Mouse (Mus musculus) embryo, embryonic 9.5 days (tissue): ENCODE results near the gene Hoxa6.
A peak's percentile ranks its signal among the peaks of the same experiment; 100 is the strongest.

ENCODE experiments used
- DNase-seq: peaks from one replicate; pipeline ENCODE4 v3.0.0-alpha.2; 2017; ENCODE audit errors: extremely low spot score

Hoxa6 gene

DNA sequence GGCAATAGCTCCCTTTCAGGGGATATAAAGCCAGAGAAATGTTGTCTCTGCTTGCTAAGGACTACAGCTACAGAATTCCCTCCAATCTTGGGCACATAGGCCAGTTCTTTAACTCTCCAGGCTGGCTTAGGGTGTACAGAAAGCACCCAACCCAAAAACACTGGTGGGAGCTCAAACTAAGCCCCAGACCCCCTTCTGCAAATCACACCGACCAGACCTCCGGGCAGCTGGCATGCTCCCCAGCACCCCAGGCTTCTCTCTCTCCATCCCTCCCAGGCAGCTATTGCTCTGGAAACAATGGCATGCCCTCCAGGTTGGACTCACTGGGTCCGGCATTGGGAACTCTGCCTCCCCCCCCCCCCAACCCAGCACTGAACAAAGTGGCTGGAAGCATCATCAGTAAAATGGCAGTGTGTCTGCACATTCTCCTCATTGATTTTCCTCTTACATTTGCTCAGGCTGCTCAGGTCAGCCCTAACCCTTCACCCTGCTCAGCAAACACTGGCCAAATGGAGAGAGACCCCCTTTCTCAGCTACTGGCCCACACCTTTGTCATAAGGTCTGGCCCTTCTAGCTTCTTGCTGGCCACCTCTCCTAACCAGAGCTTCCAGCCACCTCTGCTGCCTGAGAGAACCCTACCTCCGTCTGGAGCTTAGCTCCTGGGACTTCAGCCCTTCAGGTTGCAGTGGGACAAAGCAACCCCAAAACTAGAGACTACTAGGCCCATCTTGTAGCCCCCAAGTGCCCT lies 29.4 kb downstream of the Hoxa6 start:
- peak; percentile 53 for DNase-seq

DNA sequence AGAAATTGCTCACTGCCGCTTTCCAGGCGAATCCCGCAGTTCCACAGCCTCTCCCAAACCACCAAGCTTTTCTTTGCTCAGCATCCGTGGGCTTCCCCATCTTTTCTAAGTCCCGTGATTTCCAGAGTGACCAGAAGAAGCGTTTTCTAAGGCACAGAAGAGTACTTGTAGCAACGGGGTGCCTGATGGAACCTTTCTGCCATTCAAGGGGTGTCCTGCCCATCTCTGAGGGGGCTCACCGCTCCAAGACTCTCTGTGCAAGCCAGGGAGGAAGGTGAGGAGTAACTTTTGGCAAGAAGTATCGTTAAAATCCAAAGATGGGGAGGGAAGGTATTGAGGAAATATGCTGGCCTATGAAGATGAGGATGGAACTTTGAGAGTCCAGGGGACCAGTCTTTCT lies 30.7 kb downstream of the Hoxa6 start:
- peak; percentile 57 for DNase-seq

DNA sequence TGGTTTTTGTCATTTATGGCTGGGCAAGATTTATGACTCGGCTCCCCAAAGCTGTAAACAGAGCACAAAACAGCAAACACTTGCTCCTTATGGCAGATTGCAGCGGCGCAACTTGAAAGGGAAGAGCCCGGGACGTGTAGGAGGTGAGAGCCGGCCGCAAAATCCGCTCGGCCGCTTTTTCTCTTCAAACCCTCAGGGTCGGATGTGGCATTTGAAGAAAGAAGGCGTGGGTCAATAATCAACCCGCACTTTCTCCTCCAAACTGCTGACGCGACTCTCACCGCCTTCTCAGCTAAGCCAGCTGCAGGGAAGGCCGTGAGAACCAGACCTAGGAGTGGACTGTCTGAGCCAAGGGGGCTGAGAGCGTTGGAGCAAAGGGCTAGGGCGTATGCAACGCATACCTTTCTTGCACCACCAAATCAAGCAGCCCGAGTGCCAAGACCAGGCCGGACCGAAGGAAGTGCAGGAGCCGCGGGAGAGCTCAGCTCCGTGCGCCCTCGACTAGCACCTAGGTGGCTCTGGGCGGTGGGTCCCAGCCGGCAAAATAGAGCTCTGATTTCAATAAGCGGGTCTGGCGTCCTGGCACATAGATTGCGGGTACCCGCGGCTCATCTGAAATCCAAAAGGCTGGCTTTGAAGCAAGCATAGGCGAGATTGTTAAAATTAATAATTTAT lies 31.3 kb downstream of the Hoxa6 start, which contains the start of gene 5730596B20Rik:
5730596B20Rik (plus strand) TSS at position 438 of the 675 bp plus-strand sequence.
- peak; percentile 82 for DNase-seq

DNA sequence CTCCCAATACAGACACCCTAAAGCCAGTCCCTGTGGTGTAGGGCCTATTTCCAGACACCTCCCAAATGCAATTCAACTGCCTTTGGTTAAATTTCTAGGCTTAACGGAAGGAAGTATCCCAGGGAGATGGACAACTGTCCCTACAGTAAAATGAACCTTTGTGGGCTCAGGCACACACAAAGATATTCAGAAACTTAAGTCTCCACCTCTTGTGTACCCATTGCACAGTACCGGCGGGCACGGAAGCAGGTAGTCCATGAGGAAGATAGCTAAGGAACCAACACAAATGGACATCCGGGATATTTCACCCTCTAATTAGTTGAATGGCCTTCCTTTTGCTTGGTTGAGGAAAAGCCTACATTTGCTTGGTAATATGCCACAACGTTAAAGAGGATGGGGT lies 32.1 kb downstream of the Hoxa6 start:
- no peak for DNase-seq

DNA sequence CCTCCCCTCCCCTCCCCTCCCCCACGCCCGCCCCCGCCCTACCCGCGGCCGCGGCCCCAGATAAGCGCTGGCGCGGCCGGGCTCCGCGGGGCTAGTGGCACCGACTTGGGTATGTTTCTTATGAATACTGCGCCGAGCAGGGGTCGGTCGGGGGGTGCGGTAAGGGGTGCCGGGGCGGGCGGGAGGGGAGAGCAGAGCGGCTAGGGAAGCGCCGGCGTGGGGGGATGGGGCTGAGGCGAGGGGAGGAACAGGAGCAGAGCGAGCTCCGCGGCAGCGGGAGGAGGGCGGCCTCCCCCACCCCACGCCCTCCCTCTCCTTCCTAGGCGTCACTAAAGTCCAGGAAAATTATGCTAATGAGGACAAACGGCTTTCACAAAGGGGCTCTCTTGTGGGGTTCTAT lies 32.7 kb downstream of the Hoxa6 start:
- DNase-seq = peak; percentile 77

DNA sequence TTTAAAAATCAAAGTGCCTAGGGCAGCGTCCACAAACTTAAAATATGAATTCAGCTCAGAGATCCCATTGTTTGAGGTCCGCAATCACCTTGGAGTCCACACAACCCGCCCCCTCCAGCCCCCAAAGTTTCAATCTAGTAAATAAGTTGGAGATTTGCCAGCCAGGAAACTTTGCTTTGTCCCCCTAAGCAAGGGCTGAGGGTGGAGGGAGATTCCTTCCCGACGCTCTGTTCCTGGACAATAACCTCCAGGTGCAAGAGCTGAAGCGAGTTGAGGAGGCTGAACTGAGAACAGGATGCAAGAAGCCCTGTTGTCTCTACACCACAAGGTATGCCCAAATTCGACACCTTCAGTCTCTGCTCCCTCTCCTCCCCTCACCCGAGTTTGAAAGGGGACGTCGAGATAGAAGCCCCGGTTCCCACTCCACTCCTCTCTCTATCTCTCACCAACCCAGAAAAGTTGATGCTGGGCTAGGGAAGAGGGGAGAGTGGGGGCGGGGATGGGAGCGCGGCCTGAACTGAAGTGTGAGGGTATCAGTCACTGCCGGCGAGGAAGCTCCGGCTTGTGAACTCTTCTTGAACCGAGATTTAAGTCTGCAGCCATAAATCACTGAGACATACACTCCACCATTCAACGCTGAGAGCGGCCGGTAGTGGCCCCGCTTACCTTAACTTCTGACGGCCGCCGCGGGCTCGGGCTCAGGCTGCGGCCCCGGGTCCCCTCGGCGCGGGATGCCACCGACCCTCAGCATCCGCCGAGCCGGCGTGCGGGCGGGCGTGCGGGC lies 33.4 kb downstream of the Hoxa6 start:
- peak; percentile 87 for DNase-seq

DNA sequence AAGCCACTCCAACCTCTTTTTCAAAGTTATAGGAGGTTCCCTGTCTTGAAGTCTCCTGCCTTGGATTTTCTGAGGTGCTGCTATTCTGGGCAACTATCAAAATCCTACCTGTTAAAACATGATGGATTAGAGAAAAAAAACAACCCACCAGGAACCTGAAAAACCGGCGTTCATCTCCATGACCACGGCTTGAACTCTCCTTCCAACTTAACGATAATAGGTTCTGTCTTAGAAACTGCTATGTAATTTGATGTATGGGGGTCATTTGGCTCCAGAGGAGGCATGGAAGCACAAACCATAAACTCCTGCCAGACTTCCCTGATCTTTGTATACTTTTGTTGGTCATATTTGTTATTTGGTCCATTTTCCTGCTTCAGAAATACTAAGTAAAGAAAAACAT lies 34.9 kb downstream of the Hoxa6 start:
- no peak for DNase-seq

DNA sequence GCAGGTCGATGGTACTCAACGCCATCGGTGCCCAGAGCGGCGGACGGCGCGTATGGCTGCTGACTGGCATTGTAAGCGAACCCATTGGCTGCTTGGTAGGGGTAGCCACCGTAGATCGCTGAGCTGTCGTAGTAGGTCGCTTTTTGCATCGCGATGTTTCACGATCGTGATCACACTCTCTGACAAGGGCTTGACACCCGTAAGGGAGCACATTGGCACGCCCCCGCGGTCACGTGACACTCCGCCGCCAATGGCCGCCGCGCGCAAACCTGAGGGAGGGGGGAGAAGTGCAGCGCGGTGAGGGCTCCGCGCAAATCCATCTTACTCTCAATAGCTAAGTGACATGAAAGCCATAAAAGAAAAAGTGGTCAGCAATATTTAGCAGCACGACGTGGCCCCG lies 36.0 kb downstream of the Hoxa6 start:
- peak; percentile 95 for DNase-seq

DNA sequence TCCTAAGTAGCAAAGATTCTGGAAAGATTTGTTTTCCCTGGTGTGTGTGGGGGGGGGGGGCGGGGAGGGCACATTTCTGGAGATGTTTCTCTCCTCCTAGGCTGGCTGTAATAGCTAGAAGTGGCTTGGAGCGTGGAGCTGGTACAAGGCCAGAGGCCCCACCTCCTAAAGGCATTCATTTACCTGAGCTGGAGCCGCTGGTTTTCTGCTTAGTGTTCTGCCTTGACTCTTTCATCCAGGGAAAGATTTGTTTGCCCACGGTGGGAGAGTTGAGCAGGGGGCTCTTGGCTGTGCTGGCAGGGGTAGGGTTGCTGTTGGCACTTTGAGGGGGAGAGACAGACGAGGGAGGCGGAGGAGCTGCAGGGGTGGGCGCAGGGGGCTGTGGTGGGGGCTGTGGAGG lies 36.6 kb downstream of the Hoxa6 start:
- no peak for DNase-seq

DNA sequence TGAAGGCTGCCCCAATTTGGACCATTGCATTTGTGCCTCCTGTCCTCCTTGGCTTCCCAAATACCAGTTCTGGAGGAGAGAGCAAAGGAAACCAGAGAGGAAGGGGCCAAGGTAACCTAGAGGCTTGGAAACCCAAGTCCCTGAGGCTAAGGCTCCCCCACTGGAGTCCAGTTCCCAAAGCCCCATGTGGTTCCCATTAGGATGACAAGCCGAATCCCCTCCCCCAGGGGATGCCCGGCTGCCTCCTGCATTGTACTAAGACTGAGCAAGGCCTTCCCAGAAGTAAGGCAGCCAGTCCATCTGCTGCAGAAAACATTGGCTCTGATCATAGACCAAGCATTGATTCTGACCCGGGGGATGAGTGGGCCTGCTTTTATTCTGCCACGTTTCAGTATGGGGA lies 37.2 kb downstream of the Hoxa6 start:
- peak; percentile 82 for DNase-seq

DNA sequence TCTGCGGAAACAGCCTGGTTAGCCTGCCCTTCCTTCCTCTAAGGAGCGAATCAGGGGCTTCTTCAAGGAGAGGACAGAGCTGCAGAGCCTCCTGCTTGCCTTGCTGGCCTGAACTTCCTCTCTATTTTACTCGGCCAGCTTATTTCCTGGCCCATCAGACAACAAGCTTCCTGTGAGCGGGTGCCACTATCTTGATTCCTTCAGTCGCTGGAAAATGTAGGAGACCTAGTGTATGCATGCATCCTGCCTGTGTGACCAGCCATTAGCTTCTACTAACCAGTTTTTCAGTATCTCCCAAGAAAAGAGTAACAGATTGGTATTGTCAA lies 37.7 kb downstream of the Hoxa6 start:
- no peak for DNase-seq

DNA sequence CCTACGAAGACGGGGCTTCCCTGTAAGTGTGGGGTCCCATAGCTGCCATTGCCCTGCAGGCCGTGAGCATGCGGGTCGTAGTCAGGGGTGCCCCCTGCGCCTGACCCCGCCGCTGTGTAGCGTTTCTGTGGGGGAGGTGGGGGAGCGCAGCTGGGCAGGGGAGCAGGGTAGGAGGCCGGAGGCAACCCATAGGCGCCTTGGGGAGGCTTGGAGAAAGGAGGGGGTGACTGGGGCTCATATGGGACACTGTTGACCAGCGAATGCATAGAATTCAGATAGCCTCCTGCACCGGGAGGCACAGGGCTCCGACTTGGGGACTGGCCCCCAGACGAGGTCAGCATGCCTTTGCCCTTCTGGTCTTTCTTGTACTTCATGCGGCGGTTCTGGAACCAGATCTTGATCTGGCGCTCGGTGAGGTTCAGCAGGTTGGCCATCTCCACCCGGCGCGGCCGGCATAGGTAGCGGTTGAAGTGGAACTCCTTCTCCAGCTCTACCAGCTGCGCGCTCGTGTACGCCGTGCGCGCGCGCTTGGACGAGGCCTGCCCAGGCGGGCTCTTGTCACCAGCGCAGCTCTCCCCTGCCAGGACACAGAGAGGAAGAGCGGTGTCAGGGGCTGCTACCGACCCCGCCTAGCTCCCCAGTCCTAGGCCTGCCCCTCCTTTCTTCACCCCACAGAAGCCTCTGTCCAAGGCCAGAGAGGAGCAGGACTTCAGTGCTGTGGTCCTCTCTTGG lies 38.2 kb downstream of the Hoxa6 start:
- DNase-seq = no peak

DNA sequence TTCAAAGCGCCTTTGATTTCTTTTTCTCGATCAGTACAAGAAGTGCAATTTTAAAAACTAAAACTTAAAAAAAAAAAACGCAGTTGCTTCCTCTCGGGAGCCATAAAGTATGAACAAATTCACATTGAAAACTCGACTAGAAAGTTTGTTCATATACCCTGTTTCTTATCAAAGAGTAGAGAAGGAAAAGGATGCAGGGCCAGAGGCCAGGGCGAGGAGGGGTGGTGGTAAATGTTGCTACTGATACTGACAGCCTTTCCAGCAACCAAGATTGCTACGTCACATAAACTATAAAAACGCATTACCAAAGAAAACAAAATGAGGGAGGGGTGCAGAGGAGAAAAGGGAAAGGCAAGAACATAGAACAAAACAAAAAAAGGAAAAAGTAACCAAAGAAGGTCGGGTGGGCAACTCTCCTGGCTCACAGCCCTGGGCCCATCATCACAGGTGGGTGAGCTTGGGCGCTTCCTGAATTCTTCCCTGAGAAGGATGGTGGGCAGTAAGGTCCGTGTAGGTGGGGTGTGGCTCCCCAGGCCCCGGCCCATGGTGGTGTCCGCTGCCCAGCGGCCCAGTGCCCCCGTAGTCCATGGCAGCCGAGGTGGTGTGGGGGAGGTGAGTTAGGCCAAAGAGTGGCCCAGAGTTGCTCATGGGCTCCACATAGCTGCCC lies 38.9 kb downstream of the Hoxa6 start:
- DNase-seq = no peak

DNA sequence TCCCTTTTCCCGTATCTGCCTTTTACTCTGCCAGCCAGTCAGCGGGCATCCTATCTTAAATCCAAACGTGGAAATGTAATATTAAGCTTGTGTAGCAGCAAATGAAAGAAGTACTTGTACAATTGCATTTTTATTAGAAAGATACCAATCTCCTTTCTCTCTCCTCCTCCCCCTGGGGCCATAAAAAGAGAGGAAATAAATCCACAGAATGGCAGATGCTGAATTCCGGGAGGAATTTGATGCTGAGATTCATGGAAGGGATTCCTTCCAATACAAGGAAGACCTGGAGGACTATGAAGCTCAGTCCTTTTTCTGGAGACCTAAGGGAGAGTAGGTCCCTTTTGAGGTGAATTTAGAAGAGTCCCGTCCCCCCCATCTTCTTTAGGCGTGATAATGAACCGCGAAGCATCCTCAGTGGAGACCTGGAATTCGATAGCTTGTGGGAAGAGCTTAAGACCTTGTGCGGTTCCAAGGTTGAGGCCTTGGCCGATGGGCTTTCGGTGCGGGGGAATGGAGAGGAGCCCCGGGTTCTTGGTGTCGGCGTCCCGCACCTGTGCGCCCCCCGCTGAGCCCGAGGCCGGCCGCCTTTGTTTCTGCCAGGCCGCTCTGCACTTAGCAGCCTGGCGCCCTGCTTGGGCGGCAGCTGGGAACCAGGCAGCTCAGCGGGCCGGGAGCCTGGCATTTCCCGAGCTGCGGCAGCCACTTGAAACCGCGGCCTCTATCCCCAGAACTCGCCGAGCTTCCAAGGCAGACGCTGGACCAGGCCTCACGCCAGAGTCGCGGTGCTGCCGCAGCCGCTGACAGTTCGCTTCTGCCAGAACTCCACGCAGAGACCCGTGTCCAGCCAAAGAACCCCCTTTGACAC lies 40.1 kb downstream of the Hoxa6 start:
- no peak for DNase-seq

DNA sequence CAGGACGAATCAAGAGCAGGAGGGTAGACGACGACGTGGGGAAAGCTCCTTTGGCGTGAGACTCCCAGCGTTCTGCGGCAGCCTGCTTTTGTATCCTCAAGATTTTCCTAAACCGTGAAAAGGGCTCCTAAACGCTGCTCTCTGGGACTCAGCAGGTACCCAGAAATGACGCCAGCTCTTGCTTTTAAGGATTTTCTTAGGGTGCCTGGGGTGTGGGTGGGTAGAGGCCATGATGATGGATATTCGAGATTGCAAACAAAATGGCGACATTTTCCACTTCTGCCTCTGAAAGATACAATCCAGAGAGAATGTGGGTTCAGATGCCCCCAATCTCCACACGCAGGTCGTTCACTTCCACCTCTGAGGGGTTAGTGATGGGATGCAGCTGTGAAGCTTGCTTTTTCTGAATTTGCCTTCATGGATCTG lies 40.8 kb downstream of the Hoxa6 start:
- no peak for DNase-seq

DNA sequence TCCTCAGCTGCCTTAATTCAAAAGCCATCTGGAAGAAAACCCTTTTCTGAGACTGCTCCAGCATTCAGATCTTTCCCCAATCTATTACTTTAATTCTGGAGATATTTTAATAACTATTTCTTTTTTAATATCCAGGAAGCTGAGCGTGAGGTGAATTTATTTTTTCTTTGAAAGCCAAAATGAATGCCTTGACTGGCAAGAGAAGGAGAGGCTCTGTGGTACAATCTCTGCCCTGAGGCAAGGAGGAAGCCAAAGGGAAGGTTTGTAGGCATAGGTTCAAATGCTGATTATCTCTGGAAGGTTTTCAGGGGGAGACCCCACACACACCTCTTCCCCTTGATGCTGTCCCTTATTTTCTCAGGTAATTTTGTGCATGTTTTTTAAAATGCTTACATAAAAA lies 41.3 kb downstream of the Hoxa6 start:
- DNase-seq = peak; percentile 51

DNA sequence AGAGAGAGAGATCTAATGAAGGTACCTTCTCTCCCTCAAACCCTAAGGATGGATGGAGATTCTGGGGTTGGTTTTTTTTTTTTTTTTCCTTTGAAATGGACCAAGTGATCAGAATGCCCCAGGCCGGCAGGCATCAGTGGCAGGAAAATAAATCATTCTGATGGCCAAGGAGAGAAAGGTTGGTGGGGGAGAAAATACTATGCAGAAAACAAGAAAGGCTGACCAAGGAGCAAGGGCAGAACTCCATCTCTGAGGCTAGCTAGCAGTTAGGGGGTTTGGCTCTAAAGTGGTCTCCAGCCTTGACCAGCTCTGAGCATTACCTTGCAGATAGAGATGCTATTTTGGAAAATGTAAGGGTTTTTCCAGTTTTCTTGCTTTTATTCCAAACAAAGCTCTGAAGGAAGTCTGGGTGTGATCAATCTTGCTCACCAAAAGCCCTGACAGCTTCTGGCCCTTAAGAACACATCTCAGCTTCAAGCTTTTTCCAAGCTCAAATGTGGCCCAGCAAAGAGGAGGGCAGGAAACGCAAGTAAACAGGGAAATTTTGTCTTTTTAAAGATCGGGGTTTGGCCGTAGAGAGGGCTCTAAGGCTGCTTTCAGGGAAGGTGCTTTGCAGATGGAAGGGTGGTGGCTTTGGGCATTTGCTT lies 42.0 kb downstream of the Hoxa6 start:
- DNase-seq = peak; percentile 73

DNA sequence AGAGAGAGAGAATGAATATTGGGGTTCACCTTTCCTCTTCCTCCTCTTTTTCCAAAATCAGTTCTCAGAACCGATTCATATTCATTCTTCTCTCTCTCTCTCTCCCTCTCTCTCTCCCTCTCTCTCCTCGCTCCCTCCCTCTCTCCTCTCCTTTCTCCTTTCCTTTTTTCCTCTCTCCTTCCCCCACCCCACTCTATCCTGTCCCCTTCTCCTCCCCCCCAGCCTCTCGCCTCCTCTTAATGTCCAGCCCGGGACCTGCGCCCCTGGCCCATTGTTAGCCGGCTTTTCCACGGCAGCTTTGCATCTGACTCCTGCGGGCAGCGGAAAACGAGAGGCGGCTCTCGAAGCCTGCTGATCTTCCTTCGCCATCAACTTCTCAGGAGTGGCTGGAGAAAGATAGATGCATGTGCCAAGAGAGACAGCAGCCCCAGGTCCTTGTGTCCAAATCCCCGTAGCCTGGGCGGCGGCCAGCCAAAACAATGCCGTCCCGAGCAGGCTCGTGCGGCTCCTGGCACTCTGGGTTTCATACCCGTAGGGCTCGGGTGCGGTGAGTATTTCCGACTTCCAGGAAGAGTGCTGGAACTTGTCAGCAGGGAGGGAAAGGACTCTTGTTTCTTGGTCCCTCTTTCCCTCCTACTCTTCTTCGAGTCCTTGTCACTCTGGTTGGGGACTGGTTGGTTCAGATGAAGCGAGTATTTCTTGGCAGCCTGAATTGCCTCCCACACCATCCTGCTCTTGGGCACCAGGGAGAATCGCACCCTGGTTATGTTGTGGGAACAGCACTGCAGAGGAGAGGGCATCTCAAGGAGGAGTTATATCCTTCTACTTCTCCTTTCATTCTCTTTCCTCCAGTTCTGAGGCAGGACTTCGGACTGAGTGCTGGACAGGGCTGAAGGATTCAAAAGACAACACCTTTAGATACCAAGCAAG lies 42.8 kb downstream of the Hoxa6 start:
- peak; percentile 68 for DNase-seq
